Comparison of ENCODE assay signal across 29 mouse cellular contexts in genomic region chr13:60963985-60964384, GRCm38 (mm10). TPM values are rescaled to one million over a fixed set of nuclear protein-coding genes. Genes with fewer than 3 reads are reported as not detected.
A peak's percentile ranks its signal among the peaks of the same experiment; 100 is the strongest.
DNase-seq lines count a peak whose midpoint lies in the region; ATAC-seq and TF ChIP-seq lines count a peak whose summit lies in the region.
"Not testable (repeated sequence)": the region's sequence is repeated elsewhere in the genome, so short reads cannot be mapped to it uniquely, and the experiment has no call there.
"Had no signal": no experiment of that assay in that cellular context is flagged by ENCODE, and none has a peak within 500 bp of the region (broad histone marks: within the 10 kb centered on the region; RNA-seq: fewer than 3 reads in every experiment).

No protein-coding gene starts in this region.

- H3K36me3 ChIP-seq in thymus, adult 2 months (ENCODE audit: control insufficient read depth, insufficient read depth, low read length) = not testable (repeated sequence)

- TF ChIP-seq POLR2A in thymus, adult 2 months (IDR thresholded peaks at IDR 0.05; ENCODE audit: control insufficient read depth, extremely low read depth, insufficient read depth, low read length, poor library complexity) = not testable (repeated sequence)

- H3K27ac ChIP-seq in thymus, adult 2 months (ENCODE audit: control insufficient read depth, insufficient read depth, low read length) = not testable (repeated sequence)

- peak; percentile 5 to 58 for DNase-seq in adrenal gland, adult (ENCODE audit: inconsistent age in 2 of 2, low spot score in 1 of 2)
- DNase-seq in gastrocnemius, adult 18-20 months (ENCODE audit: low spot score) = peak; percentile 7
- peak; percentile 82 for DNase-seq in heart, adult 11 months
- peak; percentile 20 for DNase-seq in kidney, adult 9 months
- peak; percentile 2 for DNase-seq in lung, postnatal 10 days
- DNase-seq in thymus, adult 2 months = peak; percentile 2

- TF ChIP-seq CTCF in thymus, adult 2 months (IDR thresholded peaks at IDR 0.05; ENCODE audit: borderline replicate concordance, control insufficient read depth, extremely low read depth, insufficient read depth, low read length, poor library complexity) = not testable (repeated sequence)

- H3K4me3 ChIP-seq in thymus, adult 2 months (ENCODE audit: control insufficient read depth, insufficient read depth, low read length) = not testable (repeated sequence)

- WGBS in thymus, adult 2 months = 62% methylated on average over 5 of the region's 5 CpGs

- peak; percentile 58 to 87; a peak in 3 of 4 replicates for ATAC-seq in hematopoietic stem cell, adult 5-6 weeks (replicated peaks in 1 of 2; ENCODE audit: insufficient read depth in 1 of 2, low FRiP score in 2 of 2, low TSS enrichment in 1 of 2, low read depth in 1 of 2, poor library complexity in 2 of 2, severe bottlenecking in 2 of 2)

- H3K4me1 ChIP-seq in thymus, adult 2 months (replicated peaks; ENCODE audit: control insufficient read depth, insufficient read depth, low read length) = not testable (repeated sequence)

- H3K27me3 ChIP-seq in thymus, adult 2 months (ENCODE audit: control insufficient read depth, insufficient read depth, low read length) = not testable (repeated sequence)

RNA-seq across cellular contexts. Expression of gene Tpbpa, which starts 22.2 kb away (rescaled TPM):
- not detected for total RNA-seq in gastrocnemius, adult 18-20 months (2021)
- total RNA-seq in hematopoietic stem cell, adult 5-6 weeks (2017) = not detected in 2 replicates
- not detected in 2 replicates for polyA plus RNA-seq in thymus, adult 2 months (2012; rRNA removed)
- total RNA-seq: adrenal gland, adult 8-10 months; adrenal gland, postnatal 25 days; CH12.LX; forebrain, postnatal 0 days; gastrocnemius, postnatal 10 days; gastrocnemius, postnatal 36 days; heart, adult 8-10 months; heart, postnatal 25 days had no signal
- polyA plus RNA-seq: embryonic facial prominence, embryonic 12.5 days; embryonic facial prominence, embryonic 15.5 days; forebrain, embryonic 11.5 days; forebrain, embryonic 14.5 days; forebrain, postnatal 0 days; G1E; heart, embryonic 11.5 days; heart, embryonic 14.5 days; heart, postnatal 0 days; hindbrain, embryonic 10.5 days; hindbrain, embryonic 13.5 days; hindbrain, embryonic 16.5 days; intestine, embryonic 15.5 days had no signal

RNA-seq across cellular contexts. Expression of gene Ctla2a, which starts 27.6 kb away (rescaled TPM):
- total RNA-seq in gastrocnemius, adult 18-20 months (2021) = 10 to 100 TPM; 18.2 to 24.3 TPM
- 1,100 and 1,226 TPM in 2 replicates for total RNA-seq in hematopoietic stem cell, adult 5-6 weeks (2017)
- polyA plus RNA-seq in thymus, adult 2 months (2012; rRNA removed) = 4.1 and 6.4 TPM in 2 replicates
- total RNA-seq: CH12.LX had no signal
- polyA plus RNA-seq: G1E had no signal

RNA-seq across cellular contexts. Expression of gene Gm49391, which starts 27.6 kb away (rescaled TPM):
- 1 to 10 TPM in 1 of 2 experiments, not detected in 1; 1.0 TPM for total RNA-seq in gastrocnemius, adult 18-20 months (2021)
- 41.7 and 71.4 TPM in 2 replicates for total RNA-seq in hematopoietic stem cell, adult 5-6 weeks (2017)
- polyA plus RNA-seq in thymus, adult 2 months (2012; rRNA removed) = 0.26 and 1.2 TPM in 2 replicates
- total RNA-seq: CH12.LX; G1E; gastrocnemius, postnatal 10 days had no signal
- polyA plus RNA-seq: forebrain, embryonic 14.5 days; G1E; heart, embryonic 11.5 days had no signal

RNA-seq across cellular contexts. Expression of gene Gm49393, which starts 28.6 kb away (rescaled TPM):
- not detected for total RNA-seq in gastrocnemius, adult 18-20 months (2021)
- total RNA-seq in hematopoietic stem cell, adult 5-6 weeks (2017) = 4.8 TPM in 1 of 2 replicates, not detected in the other
- not detected in 2 replicates for polyA plus RNA-seq in thymus, adult 2 months (2012; rRNA removed)
- total RNA-seq: adrenal gland, adult 8-10 months; CH12.LX; forebrain, postnatal 0 days; G1E; gastrocnemius, postnatal 10 days; heart, adult 8-10 months; heart, postnatal 25 days had no signal
- polyA plus RNA-seq: brain, embryonic 14.5 days; embryonic facial prominence, embryonic 12.5 days; embryonic facial prominence, embryonic 15.5 days; forebrain, embryonic 11.5 days; forebrain, embryonic 14.5 days; forebrain, postnatal 0 days; frontal cortex, adult 2 months; G1E; heart, embryonic 11.5 days; heart, embryonic 14.5 days; hindbrain, embryonic 10.5 days; hindbrain, embryonic 13.5 days; intestine, embryonic 15.5 days had no signal

RNA-seq across cellular contexts. Expression of gene Ctsj, which starts 41.8 kb away (rescaled TPM):
- total RNA-seq in gastrocnemius, adult 18-20 months (2021) = not detected
- not detected in 2 replicates for total RNA-seq in hematopoietic stem cell, adult 5-6 weeks (2017)
- polyA plus RNA-seq in thymus, adult 2 months (2012; rRNA removed) = not detected in 2 replicates
- total RNA-seq: adrenal gland, adult 8-10 months; adrenal gland, postnatal 25 days; CH12.LX; forebrain, postnatal 0 days; G1E; gastrocnemius, postnatal 10 days; gastrocnemius, postnatal 36 days; heart, adult 8-10 months; heart, postnatal 25 days had no signal
- polyA plus RNA-seq: embryonic facial prominence, embryonic 12.5 days; embryonic facial prominence, embryonic 15.5 days; forebrain, embryonic 11.5 days; forebrain, embryonic 14.5 days; forebrain, postnatal 0 days; G1E; heart, embryonic 14.5 days; heart, postnatal 0 days; hindbrain, embryonic 10.5 days; hindbrain, embryonic 13.5 days; hindbrain, embryonic 16.5 days; intestine, embryonic 15.5 days had no signal

Comparison
In these comparisons a context has a peak if more than half of its experiments do, and no peak if none do; other contexts are left out.
1. DNase-seq: peak in every context shown above with its lines; median percentile 82 in heart, adult 11 months; 32 in adrenal gland, adult; 20 in kidney, adult 9 months; 7 in gastrocnemius, adult 18-20 months; 2 in lung, postnatal 10 days; 2 in thymus, adult 2 months.
2. RNA of gene Ctla2a, which starts 27.6 kb away (total RNA-seq): 1,100 to 1,226 TPM in hematopoietic stem cell, adult 5-6 weeks; 18.2 to 24.3 TPM in gastrocnemius, adult 18-20 months; every median in the first group is over 10 times any median in the second.
3. RNA of gene Gm49391, which starts 27.6 kb away (total RNA-seq): 41.7 to 71.4 TPM in hematopoietic stem cell, adult 5-6 weeks; 1.0 TPM in gastrocnemius, adult 18-20 months; every median in the first group is over 10 times any median in the second.